ENCODE assay signal across 18 mouse cellular contexts in genomic region chr3:97876259-97876658, GRCm38 (mm10). TPM values are rescaled to one million over a fixed set of nuclear protein-coding genes. Genes with fewer than 3 reads are reported as not detected.
DNase-seq lines count a peak whose midpoint lies in the region; ATAC-seq lines count a peak whose summit lies in the region.
"Had no signal": no experiment of that assay in that cellular context is flagged by ENCODE, and none has a peak within 500 bp of the region (broad histone marks: within the 10 kb centered on the region; RNA-seq: fewer than 3 reads in every experiment).

No protein-coding gene starts in this region.

- peak; percentile 23 for DNase-seq in embryonic facial prominence, embryonic 11.5 days (ENCODE audit: low spot score)
- no peak for DNase-seq in embryonic facial prominence, embryonic 10.5 days (ENCODE audit: low spot score)
- peak; percentile 36 for DNase-seq in midbrain, embryonic 14.5 days
- DNase-seq in midbrain, embryonic 11.5 days (ENCODE audit: low spot score, missing footprints) = no peak
- no peak for DNase-seq in lung, postnatal 36 days
- no peak for DNase-seq in right cerebral cortex, postnatal 4 days
- DNase-seq: adrenal gland, postnatal 25 days; cerebellum, adult 8-10 months; layer of hippocampus, postnatal 36 days; liver; liver, postnatal 0 days; lung, postnatal 14 days; right cerebral cortex, postnatal 14 days had no signal

- no peaks in the 10 kb centered on the region for H3K36me3 ChIP-seq in embryonic facial prominence, embryonic 11.5 days (replicated peaks; ENCODE audit: control insufficient read depth, insufficient read depth, low read depth, low read length)
- no peaks in the 10 kb centered on the region for H3K36me3 ChIP-seq in embryonic facial prominence, embryonic 10.5 days (replicated peaks)
- no peaks in the 10 kb centered on the region for H3K36me3 ChIP-seq in midbrain, embryonic 14.5 days (ENCODE audit: control insufficient read depth, insufficient read depth, low read length)
- no peaks in the 10 kb centered on the region for H3K36me3 ChIP-seq in midbrain, embryonic 11.5 days (ENCODE audit: control insufficient read depth, insufficient read depth, low read length)
- H3K36me3 ChIP-seq in embryonic facial prominence, embryonic 13.5 days = no peaks in the 10 kb centered on the region
- H3K36me3 ChIP-seq: heart, embryonic 12.5 days; midbrain, embryonic 12.5 days had no signal

- no peaks in the 10 kb centered on the region for H3K4me1 ChIP-seq in embryonic facial prominence, embryonic 11.5 days (ENCODE audit: control insufficient read depth, insufficient read depth, low read length)
- peaks cover 12% of the 10 kb centered on the region; the same call in 1 of the 2 replicates for H3K4me1 ChIP-seq in embryonic facial prominence, embryonic 10.5 days
- no peaks in the 10 kb centered on the region for H3K4me1 ChIP-seq in midbrain, embryonic 14.5 days (ENCODE audit: control insufficient read depth, insufficient read depth, low read length)
- H3K4me1 ChIP-seq in midbrain, embryonic 11.5 days (ENCODE audit: control insufficient read depth, insufficient read depth, low read length) = no peaks in the 10 kb centered on the region
- H3K4me1 ChIP-seq in embryonic facial prominence, embryonic 13.5 days = peaks cover 4% of the 10 kb centered on the region; the same call in 1 of the 2 replicates
- H3K4me1 ChIP-seq: midbrain, embryonic 12.5 days had no signal

- no peaks in the 10 kb centered on the region for H3K27me3 ChIP-seq in embryonic facial prominence, embryonic 11.5 days (ENCODE audit: control insufficient read depth, insufficient read depth, low read length)
- H3K27me3 ChIP-seq in embryonic facial prominence, embryonic 10.5 days (replicated peaks; ENCODE audit: low read depth, poor library complexity, severe bottlenecking) = no peaks in the 10 kb centered on the region
- no peaks in the 10 kb centered on the region for H3K27me3 ChIP-seq in midbrain, embryonic 14.5 days (ENCODE audit: control insufficient read depth, insufficient read depth, low read length)
- no peaks in the 10 kb centered on the region for H3K27me3 ChIP-seq in midbrain, embryonic 11.5 days (ENCODE audit: control insufficient read depth, insufficient read depth, low read length)
- H3K27me3 ChIP-seq in embryonic facial prominence, embryonic 13.5 days = 0 out of 2 replicates have a peak, but pooled peaks cover 4% of the 10 kb centered on the region
- H3K27me3 ChIP-seq: heart, embryonic 12.5 days; midbrain, embryonic 12.5 days had no signal

- no peak overlapping the region for H3K9ac ChIP-seq in embryonic facial prominence, embryonic 11.5 days (replicated peaks; ENCODE audit: low read length)
- H3K9ac ChIP-seq in midbrain, embryonic 14.5 days (replicated peaks; ENCODE audit: low read length) = no peak overlapping the region
- H3K9ac ChIP-seq in midbrain, embryonic 11.5 days (ENCODE audit: low read length) = no peak overlapping the region
- 0 out of 2 replicates have a peak overlapping the region, but pooled peaks have one; percentile 11 for H3K9ac ChIP-seq in embryonic facial prominence, embryonic 13.5 days
- H3K9ac ChIP-seq: heart, embryonic 12.5 days; liver, postnatal 0 days; midbrain, embryonic 12.5 days had no signal

- ATAC-seq in embryonic facial prominence, embryonic 11.5 days (replicated peaks; ENCODE audit: insufficient number of reproducible peaks, low FRiP score, low TSS enrichment, low read depth) = no peak
- no peak for ATAC-seq in midbrain, embryonic 14.5 days (ENCODE audit: low FRiP score, low TSS enrichment)
- ATAC-seq in midbrain, embryonic 11.5 days (ENCODE audit: low FRiP score) = no peak
- ATAC-seq in embryonic facial prominence, embryonic 13.5 days (ENCODE audit: insufficient number of reproducible peaks, insufficient read depth, low FRiP score, low TSS enrichment, low read depth) = no peak
- ATAC-seq in inflammation-experienced regulatory T-cells, adult 6 months = no peak
- ATAC-seq: liver, postnatal 0 days had no signal

- no peaks in the 10 kb centered on the region for H3K9me3 ChIP-seq in embryonic facial prominence, embryonic 11.5 days (replicated peaks; ENCODE audit: control insufficient read depth, low read length)
- H3K9me3 ChIP-seq in embryonic facial prominence, embryonic 10.5 days = no peaks in the 10 kb centered on the region
- H3K9me3 ChIP-seq in midbrain, embryonic 14.5 days (ENCODE audit: control insufficient read depth, low read length) = no peaks in the 10 kb centered on the region
- H3K9me3 ChIP-seq in midbrain, embryonic 11.5 days (ENCODE audit: control insufficient read depth, low read length) = no peaks in the 10 kb centered on the region
- no peaks in the 10 kb centered on the region for H3K9me3 ChIP-seq in embryonic facial prominence, embryonic 13.5 days
- H3K9me3 ChIP-seq: heart, embryonic 12.5 days; midbrain, embryonic 12.5 days had no signal

- 37% methylated on average over 8 of the region's 8 CpGs for WGBS in embryonic facial prominence, embryonic 11.5 days
- 46% methylated on average over 8 of the region's 8 CpGs for WGBS in embryonic facial prominence, embryonic 10.5 days
- WGBS in midbrain, embryonic 14.5 days = 33% methylated on average over 8 of the region's 8 CpGs
- WGBS in midbrain, embryonic 11.5 days = 61% methylated on average over 8 of the region's 8 CpGs
- WGBS in embryonic facial prominence, embryonic 13.5 days = 13% methylated on average over 8 of the region's 8 CpGs

- no peak overlapping the region for H3K4me3 ChIP-seq in embryonic facial prominence, embryonic 11.5 days (ENCODE audit: low read depth, low read length)
- no peak overlapping the region for H3K4me3 ChIP-seq in embryonic facial prominence, embryonic 10.5 days
- H3K4me3 ChIP-seq in midbrain, embryonic 14.5 days (replicated peaks; ENCODE audit: low read depth, low read length) = no peak overlapping the region
- no peak overlapping the region for H3K4me3 ChIP-seq in midbrain, embryonic 11.5 days (ENCODE audit: low read depth, low read length)
- no peak overlapping the region for H3K4me3 ChIP-seq in embryonic facial prominence, embryonic 13.5 days
- H3K4me3 ChIP-seq: heart, embryonic 12.5 days; midbrain, embryonic 12.5 days had no signal

- no peak overlapping the region for H3K4me2 ChIP-seq in embryonic facial prominence, embryonic 11.5 days (ENCODE audit: low read depth, low read length)
- H3K4me2 ChIP-seq in midbrain, embryonic 14.5 days (ENCODE audit: low read length) = no peak overlapping the region
- no peak overlapping the region for H3K4me2 ChIP-seq in midbrain, embryonic 11.5 days
- no peak overlapping the region for H3K4me2 ChIP-seq in embryonic facial prominence, embryonic 13.5 days
- H3K4me2 ChIP-seq: heart, embryonic 12.5 days; midbrain, embryonic 12.5 days had no signal

- no peak overlapping the region for H3K27ac ChIP-seq in embryonic facial prominence, embryonic 11.5 days (replicated peaks; ENCODE audit: low read depth, low read length)
- H3K27ac ChIP-seq in embryonic facial prominence, embryonic 10.5 days (replicated peaks) = no peak overlapping the region
- no peak overlapping the region for H3K27ac ChIP-seq in midbrain, embryonic 14.5 days (replicated peaks; ENCODE audit: low read depth, low read length)
- no peak overlapping the region for H3K27ac ChIP-seq in midbrain, embryonic 11.5 days (ENCODE audit: low read depth, low read length)
- H3K27ac ChIP-seq in embryonic facial prominence, embryonic 13.5 days = no peak overlapping the region
- H3K27ac ChIP-seq: midbrain, embryonic 12.5 days; stomach, postnatal 0 days had no signal

RNA-seq across cellular contexts. Expression of gene Pde4dip, which starts 12.2 kb away (rescaled TPM):
- 28.1 and 29.2 TPM in 2 replicates for polyA plus RNA-seq in embryonic facial prominence, embryonic 11.5 days (2014; fragmentation: Nextera tagmentation; extraction: Ambion mirVana)
- 27.0 and 28.2 TPM in 2 replicates for polyA plus RNA-seq in embryonic facial prominence, embryonic 10.5 days (2016; fragmentation: Nextera tagmentation; extraction: Ambion mirVana)
- 63.3 and 76.3 TPM in 2 replicates for polyA plus RNA-seq in midbrain, embryonic 14.5 days (2014; fragmentation: Nextera tagmentation; extraction: Ambion mirVana)
- polyA plus RNA-seq in midbrain, embryonic 11.5 days (2014; fragmentation: Nextera tagmentation; extraction: Ambion mirVana) = 27.6 and 29.1 TPM in 2 replicates
- polyA plus RNA-seq in embryonic facial prominence, embryonic 13.5 days (2015; fragmentation: Nextera tagmentation; extraction: Ambion mirVana) = 21.9 and 27.7 TPM in 2 replicates
- 10 to 100 TPM in 2 of 3 experiments, 1 to 10 TPM in 1; 9.1 to 13.1 (median 11.2) TPM for polyA plus RNA-seq in inflammation-experienced regulatory T-cells, adult 6 months (2017; shearing (Covaris generic))

RNA-seq across cellular contexts. Expression of gene Sec22b, which starts 24.7 kb away (rescaled TPM):
- polyA plus RNA-seq in embryonic facial prominence, embryonic 11.5 days (2014; fragmentation: Nextera tagmentation; extraction: Ambion mirVana) = 124 and 139 TPM in 2 replicates
- 119 and 122 TPM in 2 replicates for polyA plus RNA-seq in embryonic facial prominence, embryonic 10.5 days (2016; fragmentation: Nextera tagmentation; extraction: Ambion mirVana)
- 99.3 and 114 TPM in 2 replicates for polyA plus RNA-seq in midbrain, embryonic 14.5 days (2014; fragmentation: Nextera tagmentation; extraction: Ambion mirVana)
- polyA plus RNA-seq in midbrain, embryonic 11.5 days (2014; fragmentation: Nextera tagmentation; extraction: Ambion mirVana) = 122 and 127 TPM in 2 replicates
- 141 and 145 TPM in 2 replicates for polyA plus RNA-seq in embryonic facial prominence, embryonic 13.5 days (2015; fragmentation: Nextera tagmentation; extraction: Ambion mirVana)
- 100 to 1,000 TPM in 1 of 3 experiments, 10 to 100 TPM in 2; 74.0 to 102 (median 82.1) TPM for polyA plus RNA-seq in inflammation-experienced regulatory T-cells, adult 6 months (2017; shearing (Covaris generic))

Comparison
In these comparisons a context has a peak if more than half of its experiments do, and no peak if none do; other contexts are left out.
1. DNase-seq: peak in embryonic facial prominence, embryonic 11.5 days (single experiment) and midbrain, embryonic 14.5 days (single experiment); none in embryonic facial prominence, embryonic 10.5 days (single experiment), midbrain, embryonic 11.5 days (single experiment), lung, postnatal 36 days (single experiment) and right cerebral cortex, postnatal 4 days (single experiment).